8 mouse cellular contexts compared by ENCODE assay signal in genomic region chr16:21946761-21947715, GRCm38 (mm10). TPM values are rescaled to one million over a fixed set of nuclear protein-coding genes. Genes with fewer than 3 reads are reported as not detected.
DNase-seq lines count a peak whose midpoint lies in the region; ATAC-seq and TF ChIP-seq lines count a peak whose summit lies in the region.

Gene Tmem41a (minus strand): TSS chr16:21947552.

- H3K4me1 ChIP-seq in embryonic facial prominence, embryonic 14.5 days (ENCODE audit: control insufficient read depth, insufficient read depth, low read length): no peaks in the 10 kb centered on the region; the same call in 1 of the 2 replicates
- peaks cover 3% of the 10 kb centered on the region; the same call in 1 of the 2 replicates for H3K4me1 ChIP-seq in heart, adult 2 months (ENCODE audit: control insufficient read depth, insufficient read depth, low read length)
- peaks cover 9% of the 10 kb centered on the region for H3K4me1 ChIP-seq in limb, embryonic 13.5 days
- no peaks in the 10 kb centered on the region; the same call in 1 of the 2 replicates for H3K4me1 ChIP-seq in midbrain, embryonic 16.5 days (ENCODE audit: control insufficient read depth, insufficient read depth, low read length)

- peak within 1 kb of the TSS; percentile 82 for H3K4me3 ChIP-seq in embryonic facial prominence, embryonic 14.5 days (ENCODE audit: low read depth, low read length)
- H3K4me3 ChIP-seq in heart, adult 2 months: peak within 1 kb of the TSS; percentile 84
- H3K4me3 ChIP-seq in limb, embryonic 13.5 days: peak within 1 kb of the TSS; percentile 59
- H3K4me3 ChIP-seq in midbrain, embryonic 16.5 days (ENCODE audit: low read depth, low read length): peak within 1 kb of the TSS; percentile 78

- peak; percentile 26; the same call in 1 of the 2 replicates for TF ChIP-seq CTCF in heart, adult 2 months (IDR thresholded peaks at IDR 0.05)

- DNase-seq in 3134 (ENCODE audit: extremely low read depth, insufficient read length, low spot score): peak; percentile 97
- peak; percentile 64 to 75 for DNase-seq in adrenal gland, postnatal 4 days (ENCODE audit: low spot score in 2 of 2)
- DNase-seq in embryonic facial prominence, embryonic 14.5 days (ENCODE audit: low spot score): peak; percentile 92
- DNase-seq in heart, adult 2 months: peak; percentile 93 to 95
- peak; percentile 89 to 93 for DNase-seq in kidney, adult 8-10 months
- peak; percentile 85 to 92 for DNase-seq in spleen, postnatal 10 days (ENCODE audit: low spot score in 2 of 2)

- no peaks in the 10 kb centered on the region for H3K79me2 ChIP-seq in heart, adult 2 months (replicated peaks; ENCODE audit: control insufficient read depth, insufficient read depth, low read length)

- 1% methylated on average over 32 of the region's 63 CpGs for WGBS in embryonic facial prominence, embryonic 14.5 days
- WGBS in heart, adult 2 months: 1% methylated on average over 63 of the region's 63 CpGs
- 1% methylated on average over 61 of the region's 63 CpGs for WGBS in limb, embryonic 13.5 days
- WGBS in midbrain, embryonic 16.5 days: 1% methylated on average over 56 of the region's 63 CpGs

- peak within 1 kb of the TSS; percentile 79 for H3K9ac ChIP-seq in embryonic facial prominence, embryonic 14.5 days (ENCODE audit: low read depth, low read length)
- H3K9ac ChIP-seq in heart, adult 2 months (ENCODE audit: low read depth, low read length): peak within 1 kb of the TSS; percentile 81
- peak within 1 kb of the TSS; percentile 82 for H3K9ac ChIP-seq in limb, embryonic 13.5 days
- H3K9ac ChIP-seq in midbrain, embryonic 16.5 days (ENCODE audit: low read depth, low read length): peak within 1 kb of the TSS; percentile 93

- no peaks in the 10 kb centered on the region for H3K36me3 ChIP-seq in embryonic facial prominence, embryonic 14.5 days (ENCODE audit: control insufficient read depth, insufficient read depth, low read length)
- no peaks in the 10 kb centered on the region for H3K36me3 ChIP-seq in heart, adult 2 months (ENCODE audit: control insufficient read depth, insufficient read depth, low read length)
- no peaks in the 10 kb centered on the region; the same call in 1 of the 2 replicates for H3K36me3 ChIP-seq in limb, embryonic 13.5 days
- H3K36me3 ChIP-seq in midbrain, embryonic 16.5 days (ENCODE audit: control insufficient read depth, insufficient read depth, low read length): no peaks in the 10 kb centered on the region

- no peak for TF ChIP-seq EP300 in heart, adult 2 months (IDR thresholded peaks at IDR 0.05; ENCODE audit: insufficient read depth, low read depth, low read length)

- H3K27me3 ChIP-seq in embryonic facial prominence, embryonic 14.5 days (replicated peaks; ENCODE audit: control insufficient read depth, insufficient read depth, low read length): no peaks in the 10 kb centered on the region
- H3K27me3 ChIP-seq in heart, adult 2 months (ENCODE audit: control insufficient read depth, insufficient read depth, low read length): no peaks in the 10 kb centered on the region
- no peaks in the 10 kb centered on the region for H3K27me3 ChIP-seq in limb, embryonic 13.5 days
- no peaks in the 10 kb centered on the region for H3K27me3 ChIP-seq in midbrain, embryonic 16.5 days (ENCODE audit: control insufficient read depth, insufficient read depth, low read depth, low read length)

- peak within 1 kb of the TSS; percentile 88 for H3K4me2 ChIP-seq in embryonic facial prominence, embryonic 14.5 days (ENCODE audit: low read depth, low read length)
- H3K4me2 ChIP-seq in limb, embryonic 13.5 days (replicated peaks): peak within 1 kb of the TSS; percentile 83
- peak within 1 kb of the TSS; percentile 83 for H3K4me2 ChIP-seq in midbrain, embryonic 16.5 days (ENCODE audit: low read length)

- ATAC-seq in embryonic facial prominence, embryonic 14.5 days (ENCODE audit: low read depth): peak; percentile 98
- ATAC-seq in limb, embryonic 13.5 days (ENCODE audit: low FRiP score, low read depth): peak; percentile 97
- peak; percentile 98 for ATAC-seq in midbrain, embryonic 16.5 days

- H3K27ac ChIP-seq in embryonic facial prominence, embryonic 14.5 days (replicated peaks; ENCODE audit: low read depth, low read length): peak within 1 kb of the TSS; percentile 77
- peak within 1 kb of the TSS; percentile 75 for H3K27ac ChIP-seq in heart, adult 2 months
- H3K27ac ChIP-seq in limb, embryonic 13.5 days: no peak within 1 kb of the TSS
- H3K27ac ChIP-seq in midbrain, embryonic 16.5 days (ENCODE audit: low read length): peak within 1 kb of the TSS; percentile 72

- intact Hi-C loops in heart, adult 2 months (cut with DNase I): loop anchor here (5.0 to 10.0 kb wide), 3 partner anchors 60 to 318 kb away; partner anchors contain the start of genes Senp2 and Tra2b

- no peaks in the 10 kb centered on the region for H3K9me3 ChIP-seq in embryonic facial prominence, embryonic 14.5 days (ENCODE audit: control insufficient read depth, low read length)
- no peaks in the 10 kb centered on the region for H3K9me3 ChIP-seq in limb, embryonic 13.5 days
- H3K9me3 ChIP-seq in midbrain, embryonic 16.5 days (replicated peaks; ENCODE audit: control insufficient read depth, low read length, poor library complexity, severe bottlenecking): no peaks in the 10 kb centered on the region

- peak; percentile 64; the same call in 1 of the 2 replicates for TF ChIP-seq POLR2A in heart, adult 2 months (IDR thresholded peaks at IDR 0.05; ENCODE audit: insufficient read depth, low read depth, low read length)

RNA-seq across cellular contexts. Expression of gene Tmem41a, which starts in this region (rescaled TPM):
- 10 to 100 TPM; 20.0 to 20.4 TPM for total RNA-seq in adrenal gland, postnatal 4 days (2021)
- 39.1 and 41.1 TPM in 2 replicates for polyA plus RNA-seq in embryonic facial prominence, embryonic 14.5 days (2014; fragmentation: Nextera tagmentation; extraction: Ambion mirVana)
- total RNA-seq in heart, adult 2 months (2021): 10 to 100 TPM; 11.8 to 13.5 TPM
- polyA plus RNA-seq in heart, adult 2 months (2012; rRNA removed): 16.9 and 24.6 TPM in 2 replicates
- polyA plus RNA-seq in limb, embryonic 13.5 days (2015; fragmentation: Nextera tagmentation; extraction: Ambion mirVana): 34.5 and 35.9 TPM in 2 replicates
- polyA plus RNA-seq in midbrain, embryonic 16.5 days (2015; fragmentation: Nextera tagmentation; extraction: Ambion mirVana): 40.1 and 42.2 TPM in 2 replicates
